Mouse (Mus musculus): ENCODE measurements around the gene Barx2. TPM values are rescaled to one million over a fixed set of nuclear protein-coding genes. Genes with fewer than 3 reads are reported as not detected.

Gene Barx2
- polyA plus RNA-seq, 1 experiment: not detected

GRCm38 (mm10) chr9:31919802-31920201, 6.5 kb upstream of the Barx2 start:
- Histone ChIP-seq H3K4me3 (ENCODE audit: extremely low read depth, insufficient read depth, insufficient read length) (no peak overlapping the region), H3K4me1 (ENCODE audit: control insufficient read depth, insufficient read depth, insufficient read length) (no peaks in the 10 kb centered on the region), H3K27me3 (ENCODE audit: control insufficient read depth, insufficient read depth, low read length) (peaks cover 4% of the 10 kb centered on the region), H3K36me3 (ENCODE audit: control insufficient read depth, insufficient read depth, low read length) (no peaks in the 10 kb centered on the region), H3K27ac (ENCODE audit: insufficient read depth, low read length) (no peak overlapping the region)
- DNase-seq (ENCODE audit: low read depth in 1 of 2, low spot score in 2 of 2): no peak
- 20% methylated on average over 1 of the region's 1 CpGs for WGBS
- no peak for TF ChIP-seq POLR2A (IDR thresholded peaks at IDR 0.05; ENCODE audit: low read depth, low read length)
- TF ChIP-seq CTCF (IDR thresholded peaks at IDR 0.05; ENCODE audit: extremely low read depth, insufficient read depth, insufficient read length, insufficient replicate concordance): no peak

- no peaks in the 10 kb centered on the region for H3K36me3 ChIP-seq (ENCODE audit: control insufficient read depth, insufficient read depth, low read length)
- WGBS: 24% methylated on average over 9 of the region's 9 CpGs
- H3K4me1 ChIP-seq (ENCODE audit: control insufficient read depth, insufficient read depth, insufficient read length): peaks cover 3% of the 10 kb centered on the region; the same call in 1 of the 2 replicates
- no peak for DNase-seq (ENCODE audit: low read depth in 1 of 2, low spot score in 2 of 2)
- H3K27me3 ChIP-seq (ENCODE audit: control insufficient read depth, insufficient read depth, low read length): peaks cover 19% of the 10 kb centered on the region
- no peak overlapping the region for H3K27ac ChIP-seq (ENCODE audit: insufficient read depth, low read length)
- no peak overlapping the region for H3K4me3 ChIP-seq (ENCODE audit: extremely low read depth, insufficient read depth, insufficient read length)
- TF ChIP-seq CTCF (IDR thresholded peaks at IDR 0.05; ENCODE audit: extremely low read depth, insufficient read depth, insufficient read length, insufficient replicate concordance) (no peak), POLR2A (IDR thresholded peaks at IDR 0.05; ENCODE audit: low read depth, low read length) (no peak)
These were observed 3.2 kb upstream of the Barx2 start for GRCm38 (mm10) chr9:31916421-31916820.

GRCm38 (mm10) chr9:31914871-31915270, 1.6 kb upstream of the Barx2 start:
- peaks cover 19% of the 10 kb centered on the region for H3K27me3 ChIP-seq (ENCODE audit: control insufficient read depth, insufficient read depth, low read length)
- H3K27ac ChIP-seq (ENCODE audit: insufficient read depth, low read length): no peak overlapping the region
- WGBS: 6% methylated on average over 34 of the region's 34 CpGs
- no peaks in the 10 kb centered on the region for H3K36me3 ChIP-seq (ENCODE audit: control insufficient read depth, insufficient read depth, low read length)
- H3K4me3 ChIP-seq (ENCODE audit: extremely low read depth, insufficient read depth, insufficient read length): no peak overlapping the region
- peaks cover 3% of the 10 kb centered on the region; the same call in 1 of the 2 replicates for H3K4me1 ChIP-seq (ENCODE audit: control insufficient read depth, insufficient read depth, insufficient read length)
- DNase-seq (ENCODE audit: low read depth in 1 of 2, low spot score in 2 of 2): no peak
- no peak for TF ChIP-seq CTCF (IDR thresholded peaks at IDR 0.05; ENCODE audit: extremely low read depth, insufficient read depth, insufficient read length, insufficient replicate concordance)

- no peak overlapping the region for H3K4me3 ChIP-seq (ENCODE audit: extremely low read depth, insufficient read depth, insufficient read length)
- 3% methylated on average over 54 of the region's 54 CpGs for WGBS
- no peak overlapping the region for H3K27ac ChIP-seq (ENCODE audit: insufficient read depth, low read length)
- TF ChIP-seq CTCF (IDR thresholded peaks at IDR 0.05; ENCODE audit: extremely low read depth, insufficient read depth, insufficient read length, insufficient replicate concordance): no peak
- TF ChIP-seq POLR2A (IDR thresholded peaks at IDR 0.05; ENCODE audit: low read depth, low read length): no peak
- H3K4me1 ChIP-seq (ENCODE audit: control insufficient read depth, insufficient read depth, insufficient read length): peaks cover 3% of the 10 kb centered on the region; the same call in 1 of the 2 replicates
- H3K27me3 ChIP-seq (ENCODE audit: control insufficient read depth, insufficient read depth, low read length): peaks cover 19% of the 10 kb centered on the region
- no peak for DNase-seq (ENCODE audit: low read depth in 1 of 2, low spot score in 2 of 2)
- no peaks in the 10 kb centered on the region for H3K36me3 ChIP-seq (ENCODE audit: control insufficient read depth, insufficient read depth, low read length)
These were observed 703 bp upstream of the Barx2 start for GRCm38 (mm10) chr9:31913739-31914591.

- Histone ChIP-seq H3K36me3 (ENCODE audit: control insufficient read depth, insufficient read depth, low read length) (no peaks in the 10 kb centered on the region), H3K4me3 (ENCODE audit: extremely low read depth, insufficient read depth, insufficient read length) (no peak overlapping the region), H3K4me1 (ENCODE audit: control insufficient read depth, insufficient read depth, insufficient read length) (peaks cover 3% of the 10 kb centered on the region; the same call in 1 of the 2 replicates), H3K27ac (ENCODE audit: insufficient read depth, low read length) (no peak overlapping the region), H3K27me3 (ENCODE audit: control insufficient read depth, insufficient read depth, low read length) (peaks cover 19% of the 10 kb centered on the region)
- TF ChIP-seq POLR2A (IDR thresholded peaks at IDR 0.05; ENCODE audit: low read depth, low read length): no peak
- TF ChIP-seq CTCF (IDR thresholded peaks at IDR 0.05; ENCODE audit: extremely low read depth, insufficient read depth, insufficient read length, insufficient replicate concordance): no peak
- WGBS: 9% methylated on average over 16 of the region's 16 CpGs
- no peak for DNase-seq (ENCODE audit: low read depth in 1 of 2, low spot score in 2 of 2)
These were observed 725 bp downstream of the Barx2 start for GRCm38 (mm10) chr9:31912553-31912920.

GRCm38 (mm10) chr9:31910221-31910620, 3.0 kb downstream of the Barx2 start:
- 71% methylated on average over 5 of the region's 5 CpGs for WGBS
- no peak overlapping the region for H3K27ac ChIP-seq (ENCODE audit: insufficient read depth, low read length)
- DNase-seq (ENCODE audit: low read depth in 1 of 2, low spot score in 2 of 2): no peak
- H3K36me3 ChIP-seq (ENCODE audit: control insufficient read depth, insufficient read depth, low read length): no peaks in the 10 kb centered on the region
- H3K27me3 ChIP-seq (ENCODE audit: control insufficient read depth, insufficient read depth, low read length): peaks cover 16% of the 10 kb centered on the region
- peaks cover 3% of the 10 kb centered on the region; the same call in 1 of the 2 replicates for H3K4me1 ChIP-seq (ENCODE audit: control insufficient read depth, insufficient read depth, insufficient read length)
- H3K4me3 ChIP-seq (ENCODE audit: extremely low read depth, insufficient read depth, insufficient read length): no peak overlapping the region
- TF ChIP-seq CTCF (IDR thresholded peaks at IDR 0.05; ENCODE audit: extremely low read depth, insufficient read depth, insufficient read length, insufficient replicate concordance) (no peak), POLR2A (IDR thresholded peaks at IDR 0.05; ENCODE audit: low read depth, low read length) (no peak)

GRCm38 (mm10) chr9:31901781-31902180, 11.5 kb downstream of the Barx2 start:
- no peak for DNase-seq (ENCODE audit: low read depth in 1 of 2, low spot score in 2 of 2)
- no peak overlapping the region for H3K27ac ChIP-seq (ENCODE audit: insufficient read depth, low read length)
- H3K27me3 ChIP-seq (ENCODE audit: control insufficient read depth, insufficient read depth, low read length): no peaks in the 10 kb centered on the region
- H3K36me3 ChIP-seq (ENCODE audit: control insufficient read depth, insufficient read depth, low read length): no peaks in the 10 kb centered on the region
- no peak for TF ChIP-seq CTCF (IDR thresholded peaks at IDR 0.05; ENCODE audit: extremely low read depth, insufficient read depth, insufficient read length, insufficient replicate concordance)
- no peak for TF ChIP-seq POLR2A (IDR thresholded peaks at IDR 0.05; ENCODE audit: low read depth, low read length)
- WGBS: 81% methylated on average over 2 of the region's 2 CpGs
- no peak overlapping the region for H3K4me3 ChIP-seq (ENCODE audit: extremely low read depth, insufficient read depth, insufficient read length)
- no peaks in the 10 kb centered on the region for H3K4me1 ChIP-seq (ENCODE audit: control insufficient read depth, insufficient read depth, insufficient read length)

Measured in spleen, adult 2 months (tissue).